Mouse (Mus musculus) liver, embryonic 16.5 days (tissue): ENCODE measurements around the gene Shisal1. TPM values are rescaled to one million over a fixed set of nuclear protein-coding genes. Genes with fewer than 3 reads are reported as not detected.
A peak's percentile ranks its signal among the peaks of the same experiment; 100 is the strongest.

Experiments used
- ATAC-seq: fragments of 200-750 bp; cut with Nextera tagmentation; 2 replicates; pipeline ENCODE4 v1.8.0; 2017; ENCODE audit warnings: low read depth, mild to moderate bottlenecking, moderate number of reproducible peaks, moderate library complexity
- H3K27ac ChIP-seq: fragments of 300-500 bp; sonication (generic); 2 replicates; pipeline ENCODE4 v1.5.1; 2014; ENCODE audit warnings: mild to moderate bottlenecking, low read length
- H3K27me3 ChIP-seq: fragments of 300-500 bp; sonication (generic); 2 replicates; pipeline ENCODE4 v1.6.1; 2014; ENCODE audit warnings: low read depth, low read length, mixed read lengths; ENCODE audit not compliant: control insufficient read depth, insufficient read depth
- H3K36me3 ChIP-seq: fragments of 300-500 bp; sonication (generic); 2 replicates; pipeline ENCODE4 v1.6.1; 2014; ENCODE audit warnings: mild to moderate bottlenecking; ENCODE audit not compliant: control insufficient read depth, insufficient read depth
- H3K4me1 ChIP-seq: fragments of 300-500 bp; sonication (generic); 2 replicates; pipeline ENCODE4 v1.6.1; 2014; ENCODE audit warnings: low read depth, low read length, mixed read lengths; ENCODE audit not compliant: control insufficient read depth
- H3K4me2 ChIP-seq: fragments of 300-500 bp; sonication (generic); 2 replicates; pipeline ENCODE4 v1.6.1; 2014; ENCODE audit warnings: low read depth, low read length, mixed read lengths
- H3K4me3 ChIP-seq: fragments of 300-500 bp; sonication (generic); 2 replicates; pipeline ENCODE4 v1.5.1; 2014; ENCODE audit warnings: low read depth, mild to moderate bottlenecking, low read length
- H3K9ac ChIP-seq: fragments of 300-500 bp; sonication (generic); 2 replicates; pipeline ENCODE4 v1.6.1; 2014; ENCODE audit warnings: low read depth, low read length
- H3K9me3 ChIP-seq: fragments of 300-500 bp; sonication (generic); replicated peaks from 2 replicates; pipeline ENCODE4 v1.6.1; 2016; ENCODE audit warnings: low read length; ENCODE audit not compliant: control insufficient read depth
- WGBS: fragments of 180-500 bp; shearing (Covaris S2); extraction: QIAGEN DNeasy Blood & Tissue Kit; methylation state at CpG from one replicate; pipeline ENCODE4 v1.1.7; 2014; ENCODE audit not compliant: insufficient replicate concordance; 5-methylcytosine and 5-hydroxymethylcytosine counted together
- polyA plus RNA-seq: library from polyadenylated mRNA; unstranded; fragments of >200 nt; fragmentation: Nextera tagmentation; extraction: Ambion mirVana; gene quantifications from 2 replicates; pipeline ENCODE4 v1.2.1, GENCODE M21; 2015

Shisal1 gene
- polyA plus RNA-seq, 1 experiment from 2014 or later: 0.21 TPM

DNA sequence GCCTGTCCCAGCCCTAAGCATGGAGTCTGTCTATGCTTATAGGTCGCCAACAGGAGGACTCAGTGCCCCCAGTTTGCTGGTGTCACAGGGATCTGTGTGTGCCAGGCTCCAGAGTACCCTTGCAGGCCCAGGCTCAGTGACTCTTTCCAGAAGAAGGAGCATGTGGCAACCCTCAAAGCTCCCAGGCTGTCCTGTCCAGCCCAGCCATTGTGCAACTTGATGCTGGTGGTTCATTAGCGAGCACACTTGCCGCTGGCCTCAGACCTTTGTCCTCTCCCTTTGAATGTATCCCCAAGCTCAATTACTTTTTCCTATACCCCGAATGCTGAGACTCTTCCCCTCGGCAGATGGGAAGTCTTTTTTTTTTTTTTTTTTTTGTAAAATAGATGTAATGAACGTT, 12.1 kb upstream of the Shisal1 start:
- ATAC-seq: peak; percentile 56; the same call in 1 of the 2 replicates
- H3K9ac ChIP-seq: no peak overlapping the region
- H3K4me2 ChIP-seq: no peak overlapping the region
- no peaks in the 10 kb centered on the region for H3K4me1 ChIP-seq
- H3K36me3 ChIP-seq: no peaks in the 10 kb centered on the region
- no peak overlapping the region for H3K27ac ChIP-seq
- no peaks in the 10 kb centered on the region for H3K27me3 ChIP-seq
- WGBS: 50% methylated on average over 6 of the region's 6 CpGs
- H3K9me3 ChIP-seq: no peaks in the 10 kb centered on the region
- no peak overlapping the region for H3K4me3 ChIP-seq

- no peaks in the 10 kb centered on the region for H3K9me3 ChIP-seq
- H3K36me3 ChIP-seq: no peaks in the 10 kb centered on the region
- H3K27ac ChIP-seq: no peak overlapping the region
- WGBS: 55% methylated on average over 6 of the region's 6 CpGs
- H3K27me3 ChIP-seq: peaks cover 3% of the 10 kb centered on the region; the same call in 1 of the 2 replicates
- H3K4me1 ChIP-seq: no peaks in the 10 kb centered on the region
- H3K4me2 ChIP-seq: no peak overlapping the region
- H3K4me3 ChIP-seq: no peak overlapping the region
- no peak overlapping the region for H3K9ac ChIP-seq
- no peak for ATAC-seq
These were observed 8.4 kb upstream of the Shisal1 start for GRCm38 (mm10) chr15:84455286-84455685.

DNA sequence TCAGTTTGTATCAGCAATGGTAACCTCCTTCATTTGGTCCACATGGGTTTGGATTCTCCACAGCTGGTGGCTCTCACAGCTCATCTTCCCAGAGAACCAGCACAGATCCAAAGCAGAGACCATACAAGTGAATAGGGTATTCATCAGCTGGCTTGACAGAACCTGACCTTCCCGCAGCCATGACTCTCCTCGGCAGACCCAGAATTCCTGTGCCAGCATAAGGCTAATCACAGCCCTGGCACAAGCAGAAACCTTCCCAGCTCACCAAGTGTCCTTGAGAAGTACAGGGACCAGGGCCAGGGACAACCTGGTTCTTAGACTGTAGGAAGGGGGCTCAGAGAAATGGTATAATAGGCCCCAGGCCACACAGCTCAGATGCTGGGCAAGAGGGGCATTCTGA, 6.2 kb upstream of the Shisal1 start:
- Histone ChIP-seq H3K27ac (no peak overlapping the region), H3K4me1 (no peaks in the 10 kb centered on the region), H3K4me2 (no peak overlapping the region), H3K27me3 (peaks cover 10% of the 10 kb centered on the region), H3K9ac (no peak overlapping the region), H3K9me3 (no peaks in the 10 kb centered on the region), H3K36me3 (no peaks in the 10 kb centered on the region), H3K4me3 (no peak overlapping the region)
- WGBS: 69% methylated on average over 2 of the region's 2 CpGs
- no peak for ATAC-seq

- H3K4me2 ChIP-seq: no peak overlapping the region
- no peak overlapping the region for H3K4me3 ChIP-seq
- ATAC-seq: no peak
- H3K27ac ChIP-seq: no peak overlapping the region
- H3K27me3 ChIP-seq: peaks cover 34% of the 10 kb centered on the region
- no peak overlapping the region for H3K9ac ChIP-seq
- H3K4me1 ChIP-seq: no peaks in the 10 kb centered on the region
- no peaks in the 10 kb centered on the region for H3K9me3 ChIP-seq
- WGBS: 2% methylated on average over 21 of the region's 21 CpGs
- H3K36me3 ChIP-seq: no peaks in the 10 kb centered on the region
These were observed 3.7 kb upstream of the Shisal1 start for GRCm38 (mm10) chr15:84450441-84451183.

DNA sequence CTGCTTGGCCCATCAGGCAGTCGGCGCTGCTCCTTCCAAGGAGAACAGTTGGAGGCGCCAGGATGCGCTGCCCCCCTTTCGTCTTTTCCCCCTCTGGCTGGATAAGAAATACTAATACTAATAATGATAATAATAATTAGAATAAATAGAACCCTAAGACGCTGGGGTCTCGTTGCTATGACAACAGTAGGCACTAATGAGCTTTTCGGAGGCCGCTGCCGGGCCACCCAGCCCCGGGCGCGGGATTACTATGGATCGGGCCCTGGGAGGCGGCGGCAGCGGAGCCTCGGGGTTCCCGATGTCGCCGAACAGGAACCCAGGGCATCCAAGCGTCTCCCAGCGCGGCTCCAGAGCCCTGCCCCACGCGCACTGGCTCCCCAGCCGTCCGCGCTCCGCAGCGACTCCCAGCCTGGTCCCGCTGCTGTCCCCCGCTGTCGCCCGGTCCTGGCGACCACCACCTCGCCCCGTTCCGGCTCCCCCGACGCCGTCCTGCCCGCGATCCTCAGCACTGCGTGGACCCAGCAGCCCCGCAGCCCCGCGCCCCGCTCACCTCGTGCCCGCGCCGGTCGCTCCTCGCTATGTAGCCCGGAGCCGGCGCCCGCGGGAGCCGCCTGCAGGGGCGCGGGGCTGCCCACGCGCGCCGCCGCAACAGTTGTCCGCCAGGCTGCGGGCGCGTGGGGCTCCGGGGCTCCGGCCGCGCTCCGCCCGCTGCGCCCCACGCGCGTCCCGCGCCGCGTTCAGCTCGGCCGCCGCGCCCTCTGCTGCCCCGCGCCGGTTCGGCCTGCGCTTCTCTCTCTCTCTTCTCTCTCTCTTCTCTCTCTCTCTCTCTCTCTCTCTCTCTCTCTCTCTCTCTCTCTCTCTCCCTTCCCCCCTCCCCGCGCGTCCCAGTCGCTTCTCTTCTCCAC, 833 bp downstream of the Shisal1 start:
- H3K4me2 ChIP-seq: peak overlapping the region; percentile 51
- peaks cover 61% of the 10 kb centered on the region for H3K27me3 ChIP-seq
- H3K4me1 ChIP-seq: no peaks in the 10 kb centered on the region
- H3K27ac ChIP-seq: no peak overlapping the region
- ATAC-seq: no peak
- WGBS: 4% methylated on average over 50 of the region's 99 CpGs
- H3K9me3 ChIP-seq: no peaks in the 10 kb centered on the region
- H3K4me3 ChIP-seq: peak overlapping the region; percentile 29; the same call in 1 of the 2 replicates
- H3K36me3 ChIP-seq: no peaks in the 10 kb centered on the region
- H3K9ac ChIP-seq: no peak overlapping the region

- no peak overlapping the region for H3K4me2 ChIP-seq
- ATAC-seq: no peak
These were observed 2.7 kb downstream of the Shisal1 start for GRCm38 (mm10) chr15:84444181-84444580.

GRCm38 (mm10) chr15:84443631-84444030, 3.3 kb downstream of the Shisal1 start:
- Histone ChIP-seq H3K36me3 (no peaks in the 10 kb centered on the region), H3K27ac (no peak overlapping the region), H3K4me2 (no peak overlapping the region), H3K9me3 (no peaks in the 10 kb centered on the region), H3K9ac (no peak overlapping the region), H3K4me1 (no peaks in the 10 kb centered on the region), H3K4me3 (no peak overlapping the region), H3K27me3 (peaks cover 59% of the 10 kb centered on the region)
- ATAC-seq: no peak
- WGBS: 65% methylated on average over 10 of the region's 10 CpGs

More at GRCm38 (mm10) chr15:84444181-84444580, 2.7 kb downstream of the Shisal1 start:
- H3K27ac ChIP-seq: no peak overlapping the region
- H3K9ac ChIP-seq: no peak overlapping the region
- H3K9me3 ChIP-seq: no peaks in the 10 kb centered on the region
- no peaks in the 10 kb centered on the region for H3K4me1 ChIP-seq
- no peaks in the 10 kb centered on the region for H3K36me3 ChIP-seq
- H3K27me3 ChIP-seq: peaks cover 62% of the 10 kb centered on the region
- WGBS: 27% methylated on average over 7 of the region's 7 CpGs
- no peak overlapping the region for H3K4me3 ChIP-seq

DNA sequence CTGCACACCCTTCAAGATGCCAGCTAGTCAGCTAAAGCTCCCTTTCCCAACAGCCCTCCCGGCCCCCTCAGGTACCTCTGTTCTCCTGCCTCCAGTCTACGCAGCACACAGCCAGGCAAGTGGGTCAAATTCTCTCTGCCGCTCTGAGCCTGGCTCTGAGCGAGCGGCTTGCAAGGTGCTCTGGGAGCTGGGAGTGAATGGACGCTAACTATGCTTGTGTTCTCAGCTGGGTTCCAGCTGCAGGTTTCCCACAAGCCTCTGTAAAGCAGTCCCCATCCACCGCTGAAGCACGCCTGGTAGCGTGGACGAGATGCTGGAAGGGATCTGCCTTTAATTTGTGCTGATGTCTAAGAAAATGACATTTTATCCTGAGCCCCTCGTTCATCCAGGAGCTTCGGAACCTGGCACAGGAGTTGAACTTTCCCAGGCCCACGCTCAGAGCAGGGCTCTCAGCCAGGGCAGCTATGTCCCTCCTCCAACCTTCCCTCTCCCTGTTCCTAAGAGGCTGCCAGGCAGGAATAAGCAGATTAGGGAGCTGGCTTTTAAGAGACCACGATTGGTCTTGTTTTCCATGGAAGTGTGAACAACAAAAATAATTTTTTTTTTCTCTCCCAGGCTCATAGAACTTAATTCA, 5.1 kb downstream of the Shisal1 start:
- no peak for ATAC-seq
- no peak overlapping the region for H3K9ac ChIP-seq
- H3K27ac ChIP-seq: no peak overlapping the region
- H3K4me2 ChIP-seq: no peak overlapping the region
- H3K9me3 ChIP-seq: no peaks in the 10 kb centered on the region
- H3K27me3 ChIP-seq: peaks cover 41% of the 10 kb centered on the region
- H3K36me3 ChIP-seq: no peaks in the 10 kb centered on the region
- no peak overlapping the region for H3K4me3 ChIP-seq
- H3K4me1 ChIP-seq: no peaks in the 10 kb centered on the region
- 45% methylated on average over 14 of the region's 14 CpGs for WGBS
